Mouse (Mus musculus): ENCODE results near the gene Tm4sf1.
A peak's percentile ranks its signal among the peaks of the same experiment; 100 is the strongest.

The Tm4sf1 gene

GRCm38 (mm10) chr3:57301921-57302539 lies at the start of gene Tm4sf1:
Gene Tm4sf1, minus strand, starts transcription at chr3:57301988.
- DNase-seq (ENCODE audit: low spot score in 2 of 2): no peak

- DNase-seq (ENCODE audit: low spot score in 2 of 2): no peak
These were observed 43.0 kb upstream of the Tm4sf1 start for GRCm38 (mm10) chr3:57344811-57345210.

GRCm38 (mm10) chr3:57343837-57344607 lies 42.2 kb upstream of the Tm4sf1 start:
- DNase-seq (ENCODE audit: low spot score in 2 of 2): peak; percentile 15 to 23

GRCm38 (mm10) chr3:57342976-57343375 lies 41.2 kb upstream of the Tm4sf1 start:
- no peak for DNase-seq (ENCODE audit: low spot score in 2 of 2)

- no peak for DNase-seq (ENCODE audit: low spot score in 2 of 2)
These were observed 39.5 kb upstream of the Tm4sf1 start for GRCm38 (mm10) chr3:57341321-57341720.

GRCm38 (mm10) chr3:57335080-57335815 lies 33.5 kb upstream of the Tm4sf1 start:
- peak; percentile 78 to 79 for DNase-seq (ENCODE audit: low spot score in 2 of 2)

GRCm38 (mm10) chr3:57327941-57328340 lies 26.2 kb upstream of the Tm4sf1 start:
- no peak for DNase-seq (ENCODE audit: low spot score in 2 of 2)

GRCm38 (mm10) chr3:57307076-57307475 lies 5.3 kb upstream of the Tm4sf1 start:
- DNase-seq (ENCODE audit: low spot score in 2 of 2): peak in 1 of 2 experiments; percentile 25

- DNase-seq (ENCODE audit: low spot score in 2 of 2): no peak
These were observed 3.8 kb upstream of the Tm4sf1 start for GRCm38 (mm10) chr3:57305564-57305963.

- no peak for DNase-seq (ENCODE audit: low spot score in 2 of 2)
These were observed 2.7 kb upstream of the Tm4sf1 start for GRCm38 (mm10) chr3:57304484-57304883.

- DNase-seq (ENCODE audit: low spot score in 2 of 2): peak in 1 of 2 experiments; percentile 32
These were observed 2.3 kb upstream of the Tm4sf1 start for GRCm38 (mm10) chr3:57304050-57304449.

- no peak for DNase-seq (ENCODE audit: low spot score in 2 of 2)
These were observed 1.7 kb upstream of the Tm4sf1 start for GRCm38 (mm10) chr3:57303486-57303885.

- no peak for DNase-seq (ENCODE audit: low spot score in 2 of 2)
These were observed 1.1 kb upstream of the Tm4sf1 start for GRCm38 (mm10) chr3:57302886-57303285.

- DNase-seq (ENCODE audit: low spot score in 2 of 2): no peak
These were observed 422 bp downstream of the Tm4sf1 start for GRCm38 (mm10) chr3:57301366-57301765.

- no peak for DNase-seq (ENCODE audit: low spot score in 2 of 2)
These were observed 3.8 kb downstream of the Tm4sf1 start for GRCm38 (mm10) chr3:57297991-57298390.

GRCm38 (mm10) chr3:57296574-57296973 lies 5.2 kb downstream of the Tm4sf1 start:
- DNase-seq (ENCODE audit: low spot score in 2 of 2): no peak

GRCm38 (mm10) chr3:57295631-57296030 lies 6.2 kb downstream of the Tm4sf1 start:
- no peak for DNase-seq (ENCODE audit: low spot score in 2 of 2)

GRCm38 (mm10) chr3:57294742-57295525 lies 6.9 kb downstream of the Tm4sf1 start:
- DNase-seq (ENCODE audit: low spot score in 2 of 2): peak; percentile 80 to 84

- DNase-seq (ENCODE audit: low spot score in 2 of 2): peak; percentile 32 to 35
These were observed 7.9 kb downstream of the Tm4sf1 start for GRCm38 (mm10) chr3:57293925-57294324.

- peak in 1 of 2 experiments; percentile 35 for DNase-seq (ENCODE audit: low spot score in 2 of 2)
These were observed 9.0 kb downstream of the Tm4sf1 start for GRCm38 (mm10) chr3:57292826-57293225.

- peak; percentile 23 to 36 for DNase-seq (ENCODE audit: low spot score in 2 of 2)
These were observed 12.8 kb downstream of the Tm4sf1 start for GRCm38 (mm10) chr3:57288944-57289491.

Measured in heart, adult 9 months (tissue).